In the genomic region with DNA sequence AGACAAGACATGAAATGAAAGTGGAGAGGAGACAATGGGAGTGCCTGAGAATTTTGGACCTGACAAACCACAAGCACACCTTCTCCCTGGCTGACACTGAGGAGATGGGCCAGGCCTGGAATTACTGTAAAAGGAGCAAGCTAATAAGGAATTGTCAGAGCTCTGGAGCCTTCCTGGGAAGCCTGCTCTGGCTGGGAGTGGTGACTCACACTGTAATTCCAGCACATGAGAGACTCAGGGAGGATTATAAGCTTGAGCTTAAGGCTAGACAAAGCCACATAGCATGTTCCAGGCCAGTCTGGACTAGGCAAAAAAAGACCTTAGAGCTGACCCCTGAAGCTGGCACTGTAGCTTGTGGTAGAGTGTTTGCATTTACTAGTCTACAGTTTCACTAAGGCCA, we compare ENCODE assay signal across 24 mouse cellular contexts. TPM values are rescaled to one million over a fixed set of nuclear protein-coding genes. Genes with fewer than 3 reads are reported as not detected.
"Had no signal": no experiment of that assay in that cellular context is flagged by ENCODE, and none has a peak within 500 bp of the region (broad histone marks: within the 10 kb centered on the region; RNA-seq: fewer than 3 reads in every experiment).

No protein-coding gene starts in this region.

- DNase-seq: gastrocnemius, postnatal 14 days; gastrocnemius, postnatal 36 days; heart, adult 18-20 months; heart, postnatal 10 days; heart, postnatal 36 days; kidney, adult 11 months; kidney, adult 2 months; kidney, adult 9 months; kidney, postnatal 25 days; kidney, postnatal 4 days; layer of hippocampus, adult 9-11 months; layer of hippocampus, postnatal 36 days; left cerebral cortex, postnatal 4 days had no signal

RNA-seq across cellular contexts. Expression of a gene that starts 24.6 kb away (rescaled TPM):
- total RNA-seq: gastrocnemius, adult 18-20 months; gastrocnemius, adult 8-10 months; gastrocnemius, postnatal 14 days; gastrocnemius, postnatal 36 days; heart, adult 18-20 months; heart, adult 8-10 months; heart, postnatal 10 days; heart, postnatal 36 days; hematopoietic stem cell, adult 5-6 weeks; hindbrain, postnatal 0 days; layer of hippocampus, adult 2 months; layer of hippocampus, postnatal 14 days; layer of hippocampus, postnatal 36 days; left cerebral cortex, adult 18-20 months; left cerebral cortex, adult 8-10 months; left cerebral cortex, postnatal 10 days; left cerebral cortex, postnatal 25 days; left cerebral cortex, postnatal 4 days had no signal
